Mouse (Mus musculus) myocyte (in vitro differentiated cells): ENCODE results near the gene Gm10382.

Experiments used
- E2F4 ChIP-seq: IDR thresholded peaks from one replicate; pipeline ENCODE4 v1.6.1; 2011; ENCODE audit warnings: mild to moderate bottlenecking, control low read depth, moderate library complexity; ENCODE audit not compliant: insufficient read depth
- POLR2A ChIP-seq: IDR thresholded peaks from one replicate; pipeline ENCODE4 v1.6.1; 2011; ENCODE audit warnings: low read depth, mild to moderate bottlenecking, control low read depth, moderate library complexity; ENCODE audit not compliant: insufficient read length

DNA sequence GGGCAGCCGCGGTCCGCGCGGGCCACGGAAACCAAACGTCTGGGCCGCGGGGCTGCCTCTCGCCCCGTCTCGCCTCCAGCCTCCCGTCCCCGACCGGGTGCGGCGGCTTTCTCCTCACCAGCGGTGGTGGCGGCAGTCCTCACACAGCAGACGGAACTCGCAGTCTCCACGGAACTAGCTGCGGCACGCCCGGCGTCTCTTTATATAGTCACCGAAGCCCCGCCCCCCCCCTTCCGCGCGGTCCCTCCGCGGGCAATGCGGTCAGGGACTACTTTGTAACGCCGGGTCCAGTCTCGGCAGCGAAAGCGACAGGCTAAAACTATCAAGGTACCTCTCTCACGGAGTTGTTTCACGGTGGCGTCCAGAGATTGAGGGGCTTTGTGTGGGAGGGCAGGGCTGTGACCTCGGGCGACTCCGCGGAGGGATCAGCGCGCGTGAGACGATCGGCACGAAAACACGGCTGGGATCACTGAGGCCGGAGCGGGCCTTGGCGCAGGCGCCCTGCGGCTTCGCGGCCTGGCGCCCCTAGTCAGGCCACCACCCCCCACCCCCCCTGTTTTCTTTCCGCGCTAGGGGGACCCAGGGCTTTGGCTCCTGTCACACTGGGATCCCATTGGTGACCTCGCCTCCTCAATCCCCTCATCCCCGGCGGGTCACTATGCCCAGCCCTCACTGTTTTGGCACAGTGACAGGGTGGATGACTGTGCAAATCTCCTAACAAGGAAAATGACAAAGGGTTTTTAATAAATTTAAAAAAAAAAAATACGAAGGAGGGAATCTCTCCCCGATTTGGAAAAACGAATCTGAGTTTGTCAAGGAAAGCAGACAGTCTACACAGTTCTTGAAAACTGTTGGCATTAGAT lies 688 bp downstream of the Gm10382 start, which contains the start of gene Ubc:
- TF ChIP-seq POLR2A (peak; percentile 95), E2F4 (no peak)
